Mouse (Mus musculus): Measurements from ENCODE around the gene Prkch.

- no peak for TF ChIP-seq CTCF (IDR thresholded peaks at IDR 0.05; ENCODE audit: low read depth)
- TF ChIP-seq EP300 (optimal IDR thresholded peaks at IDR 0.05) = no peak
Measured at GRCm38 (mm10) chr12:73816866-73817265, 232.3 kb downstream of the Prkch start.

Measured in stomach, postnatal 0 days (tissue).